Mouse (Mus musculus) thymus, postnatal 25 days (tissue): Measurements from ENCODE around the gene Ddx21.
"Not testable (repeated sequence)": the region's sequence is repeated elsewhere in the genome, so short reads cannot be mapped to it uniquely, and the experiment has no call there.

ENCODE experiments used
- DNase-seq: peaks from one replicate; pipeline ENCODE4 v3.0.0; 2022

Gene Ddx21

GRCm38 (mm10) chr10:62602177-62603040, at the start of gene Ddx21:
Gene Ddx21 (minus strand): TSS chr10:62602281.
- peak; percentile 91 for DNase-seq

DNA sequence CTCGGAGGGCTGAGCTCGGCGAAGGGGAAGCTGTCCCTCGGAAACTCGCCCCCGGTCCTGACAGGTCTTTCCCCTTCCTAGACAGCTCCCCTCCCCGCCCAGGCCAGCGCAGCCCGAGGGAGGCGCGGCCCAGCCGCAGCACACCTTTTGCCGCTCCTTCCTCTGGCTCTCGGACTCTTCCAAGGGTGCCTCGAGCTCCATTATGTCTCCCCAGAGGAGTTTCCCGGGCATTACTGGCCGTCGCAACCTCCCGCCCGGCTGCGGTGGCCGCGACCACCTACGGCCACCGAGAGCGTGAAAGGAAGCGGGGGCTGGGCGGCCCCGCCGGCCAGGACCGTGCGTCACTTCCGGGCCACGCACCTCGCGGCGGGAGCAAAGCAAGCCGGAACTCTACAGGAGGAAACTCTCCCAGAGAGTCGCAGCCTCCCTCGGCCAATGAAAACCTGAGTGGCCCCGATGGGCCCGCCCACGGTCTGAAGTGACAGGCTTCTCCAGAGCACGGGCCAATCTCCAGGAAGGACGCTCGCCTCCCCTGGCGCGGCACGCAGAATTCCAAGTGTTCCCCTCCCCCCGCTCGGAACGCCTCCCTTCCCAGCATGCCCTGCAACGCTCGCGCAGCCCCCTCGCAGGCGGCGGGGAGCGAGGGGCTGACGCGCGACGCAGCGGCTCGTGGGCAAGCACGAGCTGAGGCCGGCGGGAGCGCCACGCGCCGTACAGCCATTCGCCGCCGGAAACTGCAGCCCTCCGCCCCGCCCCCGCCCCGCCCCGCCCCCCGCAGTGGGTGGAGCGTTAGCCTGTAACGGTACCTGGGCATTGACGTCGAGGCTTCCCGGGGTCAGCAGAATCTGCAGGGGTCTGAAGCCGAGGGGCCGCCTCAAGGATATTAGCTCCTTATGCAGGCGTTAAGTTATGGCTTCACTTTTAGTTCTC, 49.1 kb upstream of the Ddx21 start, which contains the start of gene Ddx50:
Gene Ddx50, minus strand, starts transcription at position 338 of the 930 bp plus-strand sequence.
- peak; percentile 97 for DNase-seq

DNA sequence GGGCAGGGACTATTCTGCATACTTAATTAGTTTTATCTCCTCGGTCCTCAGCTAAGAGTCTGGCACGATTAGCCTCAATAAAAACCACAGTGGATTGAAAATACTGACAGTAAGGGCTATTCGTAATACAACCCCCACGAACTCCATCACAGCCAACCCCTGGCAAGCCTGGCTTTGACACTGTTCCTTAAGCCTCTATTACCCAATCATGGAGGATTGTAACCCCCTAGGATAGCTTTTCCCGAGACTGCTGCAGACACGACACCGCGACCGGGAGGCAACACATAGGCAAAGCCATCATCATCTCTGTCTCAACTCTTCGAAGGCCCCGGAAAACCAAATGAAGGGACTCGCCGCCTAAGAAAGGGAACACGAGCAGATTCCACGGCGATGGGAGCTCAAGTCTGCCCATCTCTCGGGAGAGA, 48.3 kb upstream of the Ddx21 start:
- DNase-seq = no peak

DNA sequence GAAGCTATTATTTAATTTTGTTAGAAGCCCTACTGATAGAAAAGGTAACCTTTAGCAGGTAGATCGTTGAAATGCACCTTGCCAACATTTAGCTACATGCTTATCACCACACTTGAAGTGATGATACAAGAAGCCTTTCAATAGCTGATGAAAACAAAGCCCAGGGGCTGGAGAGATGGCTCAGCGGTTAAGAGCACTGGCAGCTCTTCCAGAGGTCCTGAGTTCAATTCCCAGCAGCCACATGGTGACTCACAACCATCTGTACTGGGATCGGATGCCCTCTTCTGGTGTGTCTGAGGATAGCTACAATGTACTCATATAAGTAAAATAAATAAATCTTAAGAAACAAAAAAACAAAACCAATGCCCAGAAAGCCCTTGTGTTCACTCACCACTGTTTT, 2.1 kb upstream of the Ddx21 start:
- DNase-seq = no peak

GRCm38 (mm10) chr10:62603233-62604030, 1.4 kb upstream of the Ddx21 start:
- no peak for DNase-seq

GRCm38 (mm10) chr10:62601833-62602176, 276 bp downstream of the Ddx21 start:
- DNase-seq = no peak

DNA sequence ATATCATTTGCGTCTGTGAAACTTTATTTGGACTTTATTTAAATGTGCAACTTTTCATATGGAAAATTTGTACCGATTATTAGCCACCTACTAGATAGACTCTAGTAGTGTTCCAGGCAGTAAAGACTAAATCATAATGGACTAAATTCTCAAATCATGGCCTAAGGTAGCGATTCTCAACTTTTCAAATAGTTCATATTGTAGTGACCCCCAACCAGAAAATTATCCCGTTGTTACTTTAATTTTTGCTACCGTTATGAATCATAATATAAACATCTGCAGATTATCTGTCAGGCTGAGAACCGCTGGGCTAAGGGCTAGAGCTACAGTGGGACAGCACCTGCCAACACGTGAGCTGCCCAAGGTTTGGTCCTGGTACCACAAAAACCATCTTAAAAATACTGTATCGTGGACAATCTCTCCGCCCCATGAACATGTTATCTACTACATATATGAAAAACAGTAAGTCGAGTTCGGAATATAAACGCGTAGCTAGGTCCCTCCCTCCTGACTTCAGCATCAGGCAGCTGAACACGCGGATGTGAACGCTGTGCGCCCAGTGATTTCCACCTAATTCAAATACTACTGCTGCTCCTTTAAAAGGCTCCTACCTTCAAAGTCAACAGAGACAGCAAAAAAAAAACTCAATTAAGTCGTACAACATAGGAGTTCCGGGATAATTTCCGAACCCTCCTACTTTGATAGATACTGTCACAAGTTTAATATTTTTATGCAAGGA, 859 bp downstream of the Ddx21 start:
- no peak for DNase-seq

GRCm38 (mm10) chr10:62600056-62600455, 2.0 kb downstream of the Ddx21 start:
- no peak for DNase-seq

DNA sequence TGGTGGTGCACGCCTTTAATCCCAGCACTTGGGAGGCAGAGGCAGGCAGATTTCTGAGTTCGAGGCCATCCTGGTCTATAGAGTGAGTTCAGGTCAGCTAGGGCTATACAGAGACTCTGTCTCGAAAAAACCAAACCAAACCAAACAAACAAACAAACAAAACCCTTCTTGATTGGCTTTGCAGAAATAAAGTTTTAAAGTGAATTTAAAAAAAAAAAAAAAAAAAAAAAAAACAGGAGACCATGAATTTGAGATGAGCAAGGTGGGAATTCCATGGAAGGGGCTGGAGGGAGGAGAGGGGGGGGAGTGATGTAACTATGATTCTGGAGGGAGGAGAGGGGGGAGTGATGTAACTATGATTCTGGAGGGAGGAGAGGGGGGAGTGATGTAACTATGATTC, 2.8 kb downstream of the Ddx21 start:
- DNase-seq = not testable (repeated sequence)

GRCm38 (mm10) chr10:62592496-62592895, 9.6 kb downstream of the Ddx21 start:
- DNase-seq = no peak

GRCm38 (mm10) chr10:62590200-62590599, 11.9 kb downstream of the Ddx21 start:
- peak; percentile 90 for DNase-seq

DNA sequence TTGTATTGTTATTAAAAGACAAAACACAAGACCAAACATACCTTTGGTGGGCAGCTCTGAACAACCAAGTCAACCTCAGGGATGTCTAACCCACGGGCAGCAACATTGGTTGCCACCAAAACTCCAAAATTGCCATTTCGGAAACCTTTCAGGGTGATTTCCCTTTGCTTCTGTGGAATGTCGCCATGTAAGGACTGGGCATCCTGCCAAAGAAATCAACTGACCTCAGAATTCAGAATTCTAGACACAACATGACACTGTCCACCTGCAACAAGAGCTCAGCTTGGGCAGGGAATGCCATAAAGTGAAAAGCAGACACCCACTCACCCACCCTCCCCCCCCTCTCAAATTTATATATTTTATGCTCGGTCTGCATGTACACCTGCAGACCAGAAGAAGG, 13.5 kb downstream of the Ddx21 start:
- no peak for DNase-seq

DNA sequence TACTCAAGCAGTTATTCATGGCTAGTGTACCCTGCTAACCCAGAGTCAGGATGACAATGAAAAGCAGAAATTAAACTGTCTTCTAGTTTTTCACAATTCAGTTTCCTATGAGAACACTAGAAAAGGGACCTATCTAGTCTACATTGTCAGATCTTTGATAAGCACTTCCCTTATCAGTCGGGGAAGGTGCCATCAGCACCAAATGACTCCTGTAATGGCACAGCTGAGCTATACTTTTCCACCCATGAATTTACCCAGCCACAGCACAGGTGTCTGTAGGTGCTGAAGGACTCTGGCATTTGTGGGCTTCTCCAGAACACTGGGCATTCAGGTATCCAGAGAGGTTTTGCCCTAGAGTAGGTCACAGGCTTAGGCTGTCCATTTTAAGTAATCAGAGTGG, 18.8 kb downstream of the Ddx21 start:
- no peak for DNase-seq

DNA sequence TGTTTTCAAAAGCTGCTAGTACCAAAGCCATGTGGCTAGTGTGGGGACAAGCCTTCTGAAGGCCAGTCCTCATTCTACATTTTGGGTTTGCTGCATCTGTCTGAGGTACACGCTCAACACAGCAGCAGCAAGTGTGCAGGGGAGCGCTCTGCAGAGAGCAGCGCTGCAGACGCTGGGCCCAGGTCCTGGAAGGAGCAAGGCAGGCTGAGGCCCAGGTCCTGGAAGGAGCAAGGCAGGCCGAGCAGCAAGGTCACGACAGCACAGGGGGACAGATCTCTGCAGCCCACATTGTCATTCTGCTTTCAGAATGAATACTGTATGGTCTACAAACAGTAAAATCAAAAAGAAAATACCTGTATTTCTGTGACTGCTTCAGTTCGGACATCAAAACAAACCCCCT, 19.4 kb downstream of the Ddx21 start:
- DNase-seq = no peak

- DNase-seq = no peak
Observed at GRCm38 (mm10) chr10:62582263-62582662, 19.8 kb downstream of the Ddx21 start.

DNA sequence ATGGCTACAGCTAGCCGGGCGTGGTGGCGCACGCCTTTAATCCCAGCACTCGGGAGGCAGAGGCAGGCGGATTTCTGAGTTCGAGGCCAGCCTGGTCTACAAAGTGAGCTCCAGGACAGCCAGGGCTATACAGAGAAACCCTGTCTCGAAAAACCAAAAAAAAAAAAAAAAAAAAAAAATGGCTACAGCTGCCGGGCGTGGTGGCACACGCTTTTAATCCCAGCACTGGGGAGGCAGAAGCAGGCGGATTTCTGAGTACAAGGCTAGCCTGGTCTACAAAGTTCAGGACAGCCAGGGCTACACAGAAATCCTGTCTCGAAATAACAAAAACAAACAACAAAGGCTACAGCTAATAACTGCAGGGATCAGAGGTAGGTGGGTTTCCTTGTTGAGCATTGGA, 23.0 kb downstream of the Ddx21 start:
- not testable (repeated sequence) for DNase-seq

DNA sequence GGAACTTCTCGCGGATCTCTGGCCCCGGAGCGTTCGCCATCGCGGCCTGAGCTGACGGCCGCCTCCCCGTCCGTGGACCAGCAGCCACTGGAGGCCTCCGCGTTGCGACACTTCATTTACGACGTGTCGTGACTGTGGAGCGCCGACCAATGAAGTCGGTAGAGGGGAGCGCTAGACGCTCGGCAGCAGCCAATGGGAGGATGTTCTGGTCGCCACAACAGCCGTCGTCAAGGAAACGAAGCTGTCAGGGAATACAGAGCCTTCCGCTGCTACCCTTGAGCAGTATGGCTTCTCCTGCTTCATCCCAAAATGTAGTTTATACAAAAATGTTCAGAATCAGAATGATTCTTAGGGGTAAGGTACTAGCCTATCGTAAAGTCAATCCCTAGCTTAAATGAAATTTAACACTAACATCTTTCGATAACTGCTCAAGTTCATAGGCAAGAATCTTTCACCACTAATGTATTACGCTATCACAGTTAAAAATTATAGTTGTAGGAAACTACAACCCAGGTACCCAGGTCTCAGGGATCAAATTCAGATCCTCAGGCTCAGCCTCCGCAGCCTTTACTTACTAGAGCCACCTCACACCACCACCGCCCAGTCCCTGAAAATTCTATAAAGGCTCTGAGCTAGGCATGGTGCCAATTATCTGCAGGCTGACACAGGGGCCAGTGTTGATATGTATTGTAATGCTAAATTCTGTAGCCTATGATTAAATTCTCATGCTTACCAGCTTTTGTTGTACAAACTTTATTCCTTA, 23.6 kb downstream of the Ddx21 start, which contains the start of gene Kif1bp:
Gene Kif1bp, minus strand, starts transcription at position 120 of the 763 bp plus-strand sequence.
- peak; percentile 92 for DNase-seq

GRCm38 (mm10) chr10:62577673-62578337, 24.3 kb downstream of the Ddx21 start:
- DNase-seq = no peak

GRCm38 (mm10) chr10:62575001-62575400, 27.1 kb downstream of the Ddx21 start:
- DNase-seq = no peak

GRCm38 (mm10) chr10:62570126-62570871, 31.8 kb downstream of the Ddx21 start:
- DNase-seq = no peak
